Comparison of ENCODE assay signal across 17 mouse cellular contexts in genomic region chrX:106385304-106385703, GRCm38 (mm10).
DNase-seq lines count a peak whose midpoint lies in the region; ATAC-seq and TF ChIP-seq lines count a peak whose summit lies in the region.
"Had no signal": no experiment of that assay in that cellular context is flagged by ENCODE, and none has a peak within 500 bp of the region (broad histone marks: within the 10 kb centered on the region; RNA-seq: fewer than 3 reads in every experiment).

No protein-coding gene starts in this region.

- ATAC-seq in kidney, postnatal 0 days (replicated peaks; ENCODE audit: low FRiP score, low read depth): no peak
- no peak for ATAC-seq in midbrain, postnatal 0 days (ENCODE audit: low FRiP score)
- ATAC-seq: activated CD4-positive, CD25-positive, alpha-beta regulatory T cell, adult 4 months had no signal

- H3K27me3 ChIP-seq in kidney, postnatal 0 days (ENCODE audit: insufficient read depth, low read length): no peaks in the 10 kb centered on the region
- H3K27me3 ChIP-seq in kidney, adult 2 months (replicated peaks; ENCODE audit: control insufficient read depth, insufficient read depth, low read length): no peaks in the 10 kb centered on the region
- no peaks in the 10 kb centered on the region for H3K27me3 ChIP-seq in midbrain, postnatal 0 days (ENCODE audit: insufficient read depth, low read length)
- no peaks in the 10 kb centered on the region for H3K27me3 ChIP-seq in midbrain, embryonic 10.5 days (ENCODE audit: low read depth, poor library complexity, severe bottlenecking)
- H3K27me3 ChIP-seq: embryonic facial prominence, embryonic 12.5 days; forebrain, embryonic 12.5 days had no signal

- no peaks in the 10 kb centered on the region for H3K36me3 ChIP-seq in kidney, postnatal 0 days (ENCODE audit: insufficient read depth, low read length)
- H3K36me3 ChIP-seq in kidney, adult 2 months (ENCODE audit: control insufficient read depth, insufficient read depth, low read length): no peaks in the 10 kb centered on the region
- no peaks in the 10 kb centered on the region for H3K36me3 ChIP-seq in midbrain, postnatal 0 days (ENCODE audit: insufficient read depth, low read length)
- H3K36me3 ChIP-seq in midbrain, embryonic 10.5 days: no peaks in the 10 kb centered on the region
- H3K36me3 ChIP-seq: embryonic facial prominence, embryonic 12.5 days; forebrain, embryonic 12.5 days; G1E had no signal

- TF ChIP-seq POLR2A in kidney, adult 2 months (IDR thresholded peaks at IDR 0.05; ENCODE audit: low read depth, low read length): no peak

- H3K27ac ChIP-seq in kidney, postnatal 0 days: no peak overlapping the region
- no peak overlapping the region for H3K27ac ChIP-seq in kidney, adult 2 months (ENCODE audit: insufficient read depth, low read depth, low read length)
- no peak overlapping the region for H3K27ac ChIP-seq in midbrain, postnatal 0 days (ENCODE audit: low read depth, low read length)
- no peak overlapping the region for H3K27ac ChIP-seq in midbrain, embryonic 10.5 days (replicated peaks)
- H3K27ac ChIP-seq: embryonic facial prominence, embryonic 12.5 days; forebrain, embryonic 12.5 days had no signal

- H3K4me1 ChIP-seq in kidney, postnatal 0 days (replicated peaks; ENCODE audit: insufficient read depth, low read length): no peaks in the 10 kb centered on the region
- H3K4me1 ChIP-seq in kidney, adult 2 months (ENCODE audit: control insufficient read depth, insufficient read depth, low read length): no peaks in the 10 kb centered on the region
- H3K4me1 ChIP-seq in midbrain, postnatal 0 days (ENCODE audit: insufficient read depth, low read length): no peaks in the 10 kb centered on the region
- no peaks in the 10 kb centered on the region for H3K4me1 ChIP-seq in midbrain, embryonic 10.5 days
- H3K4me1 ChIP-seq: embryonic facial prominence, embryonic 12.5 days; forebrain, embryonic 12.5 days had no signal

- no peak overlapping the region for H3K4me2 ChIP-seq in kidney, postnatal 0 days (ENCODE audit: low read length)
- H3K4me2 ChIP-seq in midbrain, postnatal 0 days (ENCODE audit: low read depth, low read length, poor library complexity, severe bottlenecking): no peak overlapping the region
- H3K4me2 ChIP-seq: embryonic facial prominence, embryonic 12.5 days; forebrain, embryonic 12.5 days had no signal

- H3K9ac ChIP-seq in kidney, postnatal 0 days (ENCODE audit: low read depth, low read length): no peak overlapping the region
- H3K9ac ChIP-seq in midbrain, postnatal 0 days (replicated peaks; ENCODE audit: low read length, poor library complexity, severe bottlenecking): no peak overlapping the region
- H3K9ac ChIP-seq: embryonic facial prominence, embryonic 12.5 days; forebrain, embryonic 12.5 days had no signal

- DNase-seq in embryo, embryonic 10.5 days (ENCODE audit: low spot score): peak; percentile 10
- no peak for DNase-seq in embryo, embryonic 10 days (ENCODE audit: low spot score)
- peak; percentile 24 for DNase-seq in kidney, postnatal 0 days (ENCODE audit: low spot score)
- no peak for DNase-seq in kidney, adult 2 months
- peak; percentile 28 for DNase-seq in midbrain, postnatal 0 days (ENCODE audit: low spot score)
- DNase-seq in midbrain, embryonic 10.5 days (ENCODE audit: low spot score): no peak
- peak; percentile 5 for DNase-seq in telencephalon, adult 2 months (ENCODE audit: low read depth, low spot score)
- no peak for DNase-seq in spleen, postnatal 4 days (ENCODE audit: low spot score in 2 of 2)
- DNase-seq: B cell, adult 2 months; cerebellum, adult 18-20 months; heart, postnatal 14 days; kidney, postnatal 14 days; lung, postnatal 14 days had no signal

- TF ChIP-seq CTCF in kidney, postnatal 0 days (IDR thresholded peaks at IDR 0.05; ENCODE audit: low read depth): peak; percentile 25; the same call in 1 of the 2 replicates
- TF ChIP-seq CTCF in kidney, adult 2 months (conservative IDR thresholded peaks at IDR 0.05; ENCODE audit: insufficient read depth, insufficient read length, low read depth, low read length): no peak
- peak; percentile 49 for TF ChIP-seq CTCF in midbrain, postnatal 0 days (IDR thresholded peaks at IDR 0.05)

- no peak overlapping the region for H3K4me3 ChIP-seq in kidney, postnatal 0 days (replicated peaks; ENCODE audit: low read depth, low read length)
- H3K4me3 ChIP-seq in kidney, adult 2 months (ENCODE audit: insufficient read depth, low read depth, low read length): no peak overlapping the region
- H3K4me3 ChIP-seq in midbrain, postnatal 0 days (ENCODE audit: low read depth, low read length): no peak overlapping the region
- no peak overlapping the region for H3K4me3 ChIP-seq in midbrain, embryonic 10.5 days
- H3K4me3 ChIP-seq: embryonic facial prominence, embryonic 12.5 days; forebrain, embryonic 12.5 days had no signal

- no peaks in the 10 kb centered on the region for H3K9me3 ChIP-seq in kidney, postnatal 0 days (replicated peaks; ENCODE audit: low read length)
- H3K9me3 ChIP-seq in midbrain, postnatal 0 days (ENCODE audit: low read length): no peaks in the 10 kb centered on the region
- H3K9me3 ChIP-seq in midbrain, embryonic 10.5 days (replicated peaks): no peaks in the 10 kb centered on the region
- H3K9me3 ChIP-seq: embryonic facial prominence, embryonic 12.5 days; forebrain, embryonic 12.5 days; G1E had no signal

Comparison
In these comparisons a context has a peak if more than half of its experiments do, and no peak if none do; other contexts are left out.
1. DNase-seq: peak in embryo, embryonic 10.5 days (single experiment), kidney, postnatal 0 days (single experiment), midbrain, postnatal 0 days (single experiment) and telencephalon, adult 2 months (single experiment); none in embryo, embryonic 10 days (single experiment), kidney, adult 2 months (single experiment), midbrain, embryonic 10.5 days (single experiment) and spleen, postnatal 4 days (0 of 2).